Mouse (Mus musculus) G1E (cell line): ENCODE measurements at regions not wholly inside any gene's neighbourhood (a gene's known extent, or its start where the extent isn't known, plus 50 kb on each side); places are given as distances from the start of the nearest gene placed in this dataset.

Experiments
- CTCF ChIP-seq: IDR thresholded peaks from 2 replicates; pipeline ENCODE4 v1.5.1; 2012; ENCODE audit warnings: low read depth, low read length, inconsistent platforms, mixed read lengths
- GATA1 ChIP-seq: IDR thresholded peaks from 2 replicates; pipeline ENCODE4 v1.6.1; 2012; ENCODE audit warnings: borderline replicate concordance, low read length, inconsistent platforms, mixed read lengths
- POLR2AphosphoS5 ChIP-seq: IDR thresholded peaks from 2 replicates; pipeline ENCODE4 v1.6.1; 2012; ENCODE audit warnings: low read depth, low read length, inconsistent platforms; ENCODE audit not compliant: insufficient replicate concordance

DNA sequence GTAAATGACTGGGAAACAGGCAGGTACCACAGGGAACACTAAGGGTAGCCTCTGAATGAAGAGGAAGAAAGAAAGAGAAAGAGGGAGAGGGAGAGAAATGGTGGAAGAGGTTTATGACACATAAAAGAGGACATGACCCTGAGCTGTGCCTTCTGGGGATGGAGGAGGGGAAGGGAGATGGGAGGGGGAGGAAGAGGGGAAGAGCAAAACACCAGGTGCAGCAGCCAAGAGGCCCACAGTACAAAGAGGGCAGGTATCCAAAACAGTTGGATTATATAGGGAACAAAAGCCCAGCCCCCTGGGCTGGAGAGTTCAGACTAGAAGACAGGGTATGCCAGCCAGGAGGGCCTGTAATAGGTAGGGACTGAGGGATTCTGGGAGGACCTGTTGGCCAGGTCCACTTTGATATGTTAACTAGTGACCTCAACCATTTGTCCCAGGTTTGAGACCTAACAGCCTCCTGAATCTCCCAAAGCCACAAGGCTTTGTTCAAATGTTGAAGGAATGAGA is 155.7 kb upstream of the Arid2 start:
- TF ChIP-seq CTCF (no peak), GATA1 (no peak), POLR2AphosphoS5 (no peak)
